Mouse (Mus musculus): ENCODE data around the gene Atp11a. TPM values are rescaled to one million over a fixed set of nuclear protein-coding genes. Genes with fewer than 3 reads are reported as not detected.

Gene Atp11a
- total RNA-seq, 1 experiment = 65.9 TPM

DNA sequence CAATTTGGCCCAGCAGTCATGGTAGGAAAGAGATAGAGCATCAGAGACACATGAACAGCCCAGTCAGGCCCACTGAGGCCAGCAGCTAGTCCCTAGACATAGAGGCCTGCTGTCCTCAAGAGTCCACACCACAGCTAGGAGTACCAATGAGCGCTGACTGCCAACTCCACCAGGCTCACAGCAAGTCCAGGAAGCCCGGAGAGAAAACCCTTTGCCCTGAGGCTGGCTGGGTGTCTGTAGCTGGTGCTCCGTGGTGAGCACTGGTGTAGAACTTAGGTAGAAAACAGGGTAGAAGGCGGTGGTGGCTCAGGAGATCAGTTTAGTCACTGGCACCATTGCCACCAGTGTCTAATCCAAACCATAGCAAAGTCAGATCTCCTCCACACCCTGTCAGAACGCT is 988 bp upstream of the Atp11a start:
- no peak for DNase-seq (ENCODE audit: low read depth, low spot score)
- no peak overlapping the region for H3K9ac ChIP-seq (ENCODE audit: insufficient read depth, low read depth, low read length, poor library complexity, severe bottlenecking)
- no peak overlapping the region for H3K4me3 ChIP-seq (ENCODE audit: insufficient read depth in 1 of 2, low read depth in 1 of 2, low read length in 2 of 2, poor library complexity in 1 of 2, severe bottlenecking in 1 of 2)
- TF ChIP-seq CHD2 (IDR thresholded peaks at IDR 0.05; ENCODE audit: low read depth, low read length) = no peak
- TF ChIP-seq MAFK (IDR thresholded peaks at IDR 0.05; ENCODE audit: insufficient read depth, low read depth, low read length) = no peak
- no peak for TF ChIP-seq ZNF384 (IDR thresholded peaks at IDR 0.05; ENCODE audit: low read depth, low read length)
- no peak for TF ChIP-seq ZC3H11A (IDR thresholded peaks at IDR 0.05; ENCODE audit: borderline replicate concordance, low read depth, low read length)
- TF ChIP-seq HCFC1 (IDR thresholded peaks at IDR 0.05; ENCODE audit: borderline replicate concordance, insufficient read depth, low read length) = no peak
- peaks cover 9 to 10% of the 10 kb centered on the region in 2 experiments for H3K4me1 ChIP-seq (ENCODE audit: control insufficient read depth in 2 of 2, insufficient read depth in 2 of 2, low read length in 2 of 2, poor library complexity in 1 of 2)
- H3K9me3 ChIP-seq (ENCODE audit: control insufficient read depth, insufficient read depth, low read depth, low read length) = no peaks in the 10 kb centered on the region
- H3K36me3 ChIP-seq (ENCODE audit: control insufficient read depth, insufficient read depth, low read length, poor library complexity, severe bottlenecking) = no peaks in the 10 kb centered on the region
- H3K27ac ChIP-seq (ENCODE audit: insufficient read depth, low read depth, low read length, poor library complexity, severe bottlenecking) = no peak overlapping the region
- in situ Hi-C loops (cut with MboI; ENCODE audit: low sequenced_read_pairs in 2 of 2, unreplicated experiment in 2 of 2) = no loop called here

DNA sequence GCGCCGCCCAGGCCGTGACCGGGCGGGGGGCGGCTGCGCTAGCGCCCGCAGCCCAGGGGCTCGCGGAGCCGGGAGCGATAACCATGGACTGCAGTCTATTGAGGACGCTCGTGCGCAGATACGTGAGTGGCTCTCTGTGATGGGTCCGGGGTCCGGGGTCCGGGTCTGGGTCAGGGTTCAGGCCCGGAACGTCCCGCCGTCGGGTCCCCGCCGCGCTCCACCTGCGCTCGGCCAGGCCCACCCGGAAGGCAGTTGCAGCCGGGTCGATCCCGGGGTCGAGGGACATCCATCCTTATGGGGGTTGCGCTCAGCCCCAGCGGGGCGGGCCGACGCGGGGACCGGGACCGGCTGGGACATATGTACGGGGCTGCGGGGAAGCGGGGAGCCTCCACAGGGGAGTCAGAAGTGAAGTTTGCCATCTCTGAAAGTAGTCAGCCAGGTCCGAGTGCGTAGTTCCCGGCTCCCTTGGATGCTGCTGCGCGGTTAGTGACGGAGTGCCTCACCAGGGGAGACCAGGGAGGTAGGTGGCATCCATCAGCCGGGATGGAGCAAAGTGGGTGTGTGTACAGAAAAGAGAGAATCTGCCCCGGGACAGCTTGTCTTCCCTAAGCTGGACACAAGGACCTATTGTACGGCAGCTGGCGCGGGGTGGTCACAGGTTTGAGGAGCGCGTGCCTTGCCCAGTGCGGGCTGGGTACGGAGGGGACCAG is 572 bp downstream of the Atp11a start:
- Histone ChIP-seq H3K9ac (ENCODE audit: insufficient read depth, low read depth, low read length, poor library complexity, severe bottlenecking) (peak overlapping the region; percentile 71), H3K4me3 (ENCODE audit: insufficient read depth in 1 of 2, low read depth in 1 of 2, low read length in 2 of 2, poor library complexity in 1 of 2, severe bottlenecking in 1 of 2) (peak overlapping the region; percentile 74 to 88), H3K4me1 (ENCODE audit: control insufficient read depth in 2 of 2, insufficient read depth in 2 of 2, low read length in 2 of 2, poor library complexity in 1 of 2) (peaks cover 10 to 15% of the 10 kb centered on the region in 2 experiments), H3K9me3 (ENCODE audit: control insufficient read depth, insufficient read depth, low read depth, low read length) (no peaks in the 10 kb centered on the region), H3K36me3 (ENCODE audit: control insufficient read depth, insufficient read depth, low read length, poor library complexity, severe bottlenecking) (no peaks in the 10 kb centered on the region), H3K27ac (ENCODE audit: insufficient read depth, low read depth, low read length, poor library complexity, severe bottlenecking) (no peak overlapping the region)
- TF ChIP-seq ZC3H11A (IDR thresholded peaks at IDR 0.05; ENCODE audit: borderline replicate concordance, low read depth, low read length) (no peak), ZNF384 (IDR thresholded peaks at IDR 0.05; ENCODE audit: low read depth, low read length) (no peak), CHD2 (IDR thresholded peaks at IDR 0.05; ENCODE audit: low read depth, low read length) (no peak), HCFC1 (IDR thresholded peaks at IDR 0.05; ENCODE audit: borderline replicate concordance, insufficient read depth, low read length) (no peak), MAFK (IDR thresholded peaks at IDR 0.05; ENCODE audit: insufficient read depth, low read depth, low read length) (no peak)
- DNase-seq (ENCODE audit: low read depth, low spot score) = no peak
- in situ Hi-C loops (cut with MboI; ENCODE audit: low sequenced_read_pairs in 2 of 2, unreplicated experiment in 2 of 2) = no loop called here

DNA sequence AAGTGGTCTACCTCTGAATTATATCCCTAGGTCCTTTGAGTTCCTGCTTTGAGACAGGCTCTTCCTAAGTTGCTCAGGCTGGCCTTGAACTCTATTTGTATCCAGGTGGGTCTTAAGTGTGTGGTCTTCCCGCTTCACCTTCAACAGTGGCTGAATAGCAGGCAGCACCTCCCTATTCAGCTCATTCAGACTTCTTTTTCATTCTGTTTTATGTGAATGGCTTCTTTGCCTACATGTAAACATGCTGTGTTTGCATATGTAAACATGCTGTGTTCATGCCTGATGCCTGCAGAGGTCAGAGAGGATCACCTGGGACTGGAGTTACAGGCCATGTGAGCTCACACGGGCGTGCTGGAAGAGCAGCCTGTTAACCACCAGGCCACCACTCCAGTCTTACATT is 3.1 kb downstream of the Atp11a start:
- DNase-seq (ENCODE audit: low read depth, low spot score) = peak; percentile 34
- Histone ChIP-seq H3K4me1 (ENCODE audit: control insufficient read depth in 2 of 2, insufficient read depth in 2 of 2, low read length in 2 of 2, poor library complexity in 1 of 2) (peaks cover 10 to 15% of the 10 kb centered on the region in 2 experiments), H3K27ac (ENCODE audit: insufficient read depth, low read depth, low read length, poor library complexity, severe bottlenecking) (no peak overlapping the region), H3K9me3 (ENCODE audit: control insufficient read depth, insufficient read depth, low read depth, low read length) (no peaks in the 10 kb centered on the region), H3K36me3 (ENCODE audit: control insufficient read depth, insufficient read depth, low read length, poor library complexity, severe bottlenecking) (no peaks in the 10 kb centered on the region; the same call in 1 of the 2 replicates), H3K9ac (ENCODE audit: insufficient read depth, low read depth, low read length, poor library complexity, severe bottlenecking) (no peak overlapping the region), H3K4me3 (ENCODE audit: insufficient read depth in 1 of 2, low read depth in 1 of 2, low read length in 2 of 2, poor library complexity in 1 of 2, severe bottlenecking in 1 of 2) (no peak overlapping the region)
- in situ Hi-C loops (cut with MboI; ENCODE audit: low sequenced_read_pairs in 2 of 2, unreplicated experiment in 2 of 2) = no loop called here
- TF ChIP-seq ZC3H11A (IDR thresholded peaks at IDR 0.05; ENCODE audit: borderline replicate concordance, low read depth, low read length) (no peak), HCFC1 (IDR thresholded peaks at IDR 0.05; ENCODE audit: borderline replicate concordance, insufficient read depth, low read length) (no peak), MAFK (IDR thresholded peaks at IDR 0.05; ENCODE audit: insufficient read depth, low read depth, low read length) (no peak), ZNF384 (IDR thresholded peaks at IDR 0.05; ENCODE audit: low read depth, low read length) (no peak), CHD2 (IDR thresholded peaks at IDR 0.05; ENCODE audit: low read depth, low read length) (no peak)

DNA sequence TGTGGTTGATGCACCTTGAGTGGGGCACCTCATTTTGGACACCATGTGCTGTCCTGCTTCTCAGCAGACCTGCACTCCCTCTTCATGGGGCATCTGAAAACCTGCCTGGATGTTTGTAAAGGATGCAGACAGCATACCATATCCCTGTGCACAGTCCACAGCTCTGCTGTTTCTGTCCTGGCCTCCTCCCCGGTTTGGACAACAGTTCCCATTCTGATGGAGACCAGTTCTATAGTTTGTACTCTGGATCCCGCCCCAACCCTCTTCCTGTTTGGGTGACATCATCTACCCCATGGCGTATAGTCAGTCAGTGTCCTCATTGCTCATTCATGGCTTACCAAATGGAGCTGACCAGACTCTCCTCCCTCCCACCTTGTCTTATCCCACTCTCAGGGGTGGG is 5.1 kb downstream of the Atp11a start:
- no peaks in the 10 kb centered on the region for H3K9me3 ChIP-seq (ENCODE audit: control insufficient read depth, insufficient read depth, low read depth, low read length)
- H3K27ac ChIP-seq (ENCODE audit: insufficient read depth, low read depth, low read length, poor library complexity, severe bottlenecking) = no peak overlapping the region
- H3K36me3 ChIP-seq (ENCODE audit: control insufficient read depth, insufficient read depth, low read length, poor library complexity, severe bottlenecking) = no peaks in the 10 kb centered on the region; the same call in 1 of the 2 replicates
- no peak overlapping the region for H3K9ac ChIP-seq (ENCODE audit: insufficient read depth, low read depth, low read length, poor library complexity, severe bottlenecking)
- in situ Hi-C loops (cut with MboI; ENCODE audit: low sequenced_read_pairs in 2 of 2, unreplicated experiment in 2 of 2) = no loop called here
- peaks cover 8 to 13% of the 10 kb centered on the region in 2 experiments for H3K4me1 ChIP-seq (ENCODE audit: control insufficient read depth in 2 of 2, insufficient read depth in 2 of 2, low read length in 2 of 2, poor library complexity in 1 of 2)
- DNase-seq (ENCODE audit: low read depth, low spot score) = no peak
- no peak overlapping the region for H3K4me3 ChIP-seq (ENCODE audit: insufficient read depth in 1 of 2, low read depth in 1 of 2, low read length in 2 of 2, poor library complexity in 1 of 2, severe bottlenecking in 1 of 2)
- TF ChIP-seq MAFK (IDR thresholded peaks at IDR 0.05; ENCODE audit: insufficient read depth, low read depth, low read length) (no peak), ZC3H11A (IDR thresholded peaks at IDR 0.05; ENCODE audit: borderline replicate concordance, low read depth, low read length) (no peak), ZNF384 (IDR thresholded peaks at IDR 0.05; ENCODE audit: low read depth, low read length) (no peak), HCFC1 (IDR thresholded peaks at IDR 0.05; ENCODE audit: borderline replicate concordance, insufficient read depth, low read length) (no peak), CHD2 (IDR thresholded peaks at IDR 0.05; ENCODE audit: low read depth, low read length) (no peak)
